Mouse (Mus musculus) gonadal fat pad, adult 2 months (tissue): ENCODE measurements around the gene Clcnka. TPM values are rescaled to one million over a fixed set of nuclear protein-coding genes. Genes with fewer than 3 reads are reported as not detected.

Source experiments
- DNase-seq: peaks from one replicate; pipeline ENCODE4 v3.0.0-alpha.2; 2012; ENCODE audit warnings: low read depth
- polyA plus RNA-seq: library from polyadenylated mRNA; depleted of rRNA; stranded (reverse); fragments of >200 nt; gene quantifications from 2 replicates; pipeline ENCODE4 v1.2.3, GENCODE M21; 2012

Clcnka gene
- polyA plus RNA-seq, 1 experiment, result 0.31 TPM

DNA sequence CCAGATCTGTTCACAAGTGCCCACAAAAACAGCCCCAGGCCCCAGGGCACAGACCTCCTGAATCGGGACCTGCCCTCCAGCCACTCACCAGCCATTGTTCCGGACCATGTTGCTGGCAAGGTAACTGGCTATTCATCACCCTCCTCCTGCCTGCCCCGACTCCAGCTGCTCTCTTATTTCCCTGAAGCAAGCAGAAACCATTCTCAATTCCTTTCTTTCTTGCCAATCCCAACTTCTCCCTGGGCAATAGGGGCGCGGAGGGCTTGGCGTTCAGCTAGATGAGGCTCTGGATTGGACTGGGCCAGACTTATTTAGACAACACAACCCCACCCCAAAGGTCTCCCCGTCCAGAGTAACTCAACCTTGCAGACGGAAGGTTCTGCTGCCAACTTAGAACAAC, 18.9 kb downstream of the Clcnka start:
- DNase-seq, result no peak

DNA sequence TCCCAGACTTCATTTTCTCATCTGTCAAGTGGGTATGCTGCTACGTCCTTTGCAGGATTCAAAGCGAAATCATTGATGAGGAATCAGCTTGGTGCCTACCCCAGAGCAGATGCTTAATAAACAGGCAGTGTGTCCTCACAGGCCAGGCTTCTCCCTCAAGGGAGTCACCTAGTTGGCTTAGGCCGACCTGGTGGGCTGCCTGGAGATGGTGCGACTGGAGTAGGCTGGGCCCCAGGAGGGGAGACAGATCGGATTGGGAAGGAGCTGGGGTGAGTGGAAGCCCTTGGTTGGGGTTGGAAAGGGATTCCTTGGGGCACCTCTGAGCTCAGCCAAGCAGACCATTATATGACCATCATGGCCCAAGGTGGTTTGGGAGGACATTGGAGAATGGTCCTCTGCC, 26.1 kb downstream of the Clcnka start:
- DNase-seq, result no peak

- DNase-seq, result no peak
Observed at GRCm38 (mm10) chr4:141367997-141368791, 30.3 kb downstream of the Clcnka start, which contains the start of gene Fam131c. Gene Fam131c (plus strand): TSS chr4:141368220.

GRCm38 (mm10) chr4:141365876-141366275, 32.6 kb downstream of the Clcnka start:
- no peak for DNase-seq

DNA sequence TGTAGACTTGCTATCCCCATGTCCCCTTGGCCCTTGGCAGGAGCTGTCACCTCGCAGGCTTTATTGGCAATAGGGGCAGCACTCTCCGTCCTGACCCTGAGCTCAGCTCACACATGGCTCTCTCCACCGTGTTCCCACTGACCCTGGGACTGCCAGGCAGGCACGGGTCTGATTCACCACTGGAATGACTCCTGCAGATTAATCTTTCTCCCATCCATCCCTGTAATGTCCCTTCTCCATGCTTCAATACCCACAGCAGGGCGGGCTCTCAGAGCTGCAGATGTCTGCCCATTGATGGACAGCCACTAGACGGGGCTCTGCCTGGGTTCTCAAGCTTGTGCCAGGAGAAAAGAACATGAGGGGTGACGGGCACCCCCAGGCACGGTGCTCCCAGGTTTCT, 33.4 kb downstream of the Clcnka start:
- no peak for DNase-seq

- DNase-seq, result no peak
Observed at GRCm38 (mm10) chr4:141362937-141363548, 35.5 kb downstream of the Clcnka start.

- no peak for DNase-seq
Observed at GRCm38 (mm10) chr4:141360846-141361245, 37.7 kb downstream of the Clcnka start.

GRCm38 (mm10) chr4:141359222-141359621, 39.3 kb downstream of the Clcnka start:
- no peak for DNase-seq

GRCm38 (mm10) chr4:141357811-141358210, 40.7 kb downstream of the Clcnka start:
- DNase-seq, result no peak

GRCm38 (mm10) chr4:141353868-141354267, 44.7 kb downstream of the Clcnka start:
- DNase-seq, result no peak

- DNase-seq, result no peak
Observed at GRCm38 (mm10) chr4:141352986-141353385, 45.5 kb downstream of the Clcnka start.

DNA sequence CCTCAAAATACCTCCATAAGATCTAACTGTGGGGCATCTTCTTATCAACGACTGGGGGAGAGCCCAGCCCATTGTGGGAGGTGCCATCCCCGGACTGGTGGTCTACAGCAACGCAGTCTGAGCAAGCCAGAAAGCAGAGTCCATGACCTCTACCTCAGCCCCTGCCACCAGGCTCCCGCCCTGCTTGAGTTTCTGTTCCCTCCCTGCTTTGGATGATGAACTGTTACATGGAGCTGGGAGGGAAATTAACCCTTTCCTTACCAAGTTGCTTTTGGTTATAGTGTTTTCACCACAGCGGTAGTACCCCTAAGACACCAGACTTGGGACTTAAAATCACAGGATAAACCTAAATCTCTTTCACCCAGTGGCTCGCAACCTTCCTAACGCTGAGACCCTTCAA, 46.6 kb downstream of the Clcnka start:
- no peak for DNase-seq

- DNase-seq, result no peak
Observed at GRCm38 (mm10) chr4:141350015-141350414, 48.5 kb downstream of the Clcnka start.

DNA sequence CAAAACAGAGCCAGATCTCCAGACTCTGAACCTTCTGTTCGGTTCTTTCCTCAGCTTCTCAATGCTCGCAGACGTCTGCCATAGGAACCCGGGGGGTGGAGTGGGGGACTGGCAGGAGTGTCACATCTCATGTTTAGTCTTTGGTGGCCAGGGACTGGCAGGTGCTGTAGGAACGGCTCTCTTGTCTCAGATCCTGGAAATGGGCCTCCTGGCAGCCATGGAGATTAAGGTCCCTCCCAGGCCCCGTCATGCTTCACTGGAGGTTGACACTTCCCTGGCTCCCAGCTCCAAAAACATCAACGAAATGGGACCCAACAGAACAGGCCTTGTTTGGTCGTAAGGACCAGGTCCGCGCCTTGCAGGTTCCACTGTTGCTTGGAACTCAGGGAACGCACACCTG, 49.9 kb downstream of the Clcnka start:
- DNase-seq, result no peak

DNA sequence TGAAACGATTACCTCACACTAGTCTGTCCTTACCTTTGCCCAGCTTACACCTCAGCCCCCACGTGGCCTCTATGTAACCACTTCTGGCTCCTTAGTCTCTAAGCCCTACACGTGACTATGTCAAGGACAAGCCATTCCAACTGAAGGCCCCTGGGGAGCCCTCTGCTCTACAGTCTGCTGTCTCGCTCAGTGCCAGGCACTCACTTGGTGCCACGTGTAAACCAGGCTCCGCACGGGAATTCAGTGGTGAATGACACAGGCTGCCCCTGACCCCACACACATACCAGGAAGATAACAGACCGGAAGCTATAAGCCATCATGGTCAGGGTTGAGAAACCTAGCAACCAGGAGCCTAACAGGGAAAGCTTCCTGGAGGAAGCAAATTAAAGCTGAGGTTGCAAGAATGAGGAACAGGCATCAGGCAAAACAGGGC, 51.1 kb downstream of the Clcnka start:
- no peak for DNase-seq

DNA sequence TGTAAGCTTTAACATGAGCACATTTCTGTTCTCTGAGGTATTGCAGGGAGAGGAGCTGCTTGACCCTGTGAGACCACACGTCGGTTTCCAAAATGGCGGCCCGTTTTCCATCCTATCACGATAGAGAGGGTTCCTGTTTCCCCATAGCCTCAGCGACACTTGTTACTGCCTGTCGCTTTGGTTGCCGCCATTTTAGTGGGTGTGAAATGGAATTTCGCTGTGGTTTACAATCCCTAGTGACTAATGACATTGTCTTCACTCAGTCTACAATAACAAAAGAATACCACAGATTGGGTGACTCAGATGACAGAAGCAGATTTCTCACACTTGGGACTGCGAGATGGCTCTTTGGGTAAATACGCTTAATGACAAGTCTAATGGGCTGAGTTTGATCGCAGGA, 53.3 kb downstream of the Clcnka start:
- DNase-seq, result no peak

- no peak for DNase-seq
Observed at GRCm38 (mm10) chr4:141343515-141343914, 55.0 kb downstream of the Clcnka start.

DNA sequence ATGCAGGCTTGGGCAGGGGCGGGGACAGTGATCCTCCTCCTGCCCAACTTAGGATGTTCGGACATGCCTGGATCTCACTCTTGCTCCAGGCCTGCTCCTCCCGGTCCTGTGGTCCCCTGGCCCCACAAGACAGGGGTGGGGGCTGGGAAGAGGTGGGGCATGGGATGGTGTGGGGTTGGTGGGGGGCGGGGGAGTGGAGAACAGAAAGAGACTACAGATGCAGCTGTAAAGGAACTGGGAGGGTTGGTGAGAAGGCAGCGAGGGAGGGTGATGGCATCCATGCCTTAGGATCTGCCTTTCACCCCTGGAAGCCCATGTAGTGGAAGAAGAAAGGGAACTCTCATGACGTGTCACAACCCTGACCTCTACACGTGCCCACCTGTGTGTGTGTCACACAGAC, 57.0 kb downstream of the Clcnka start:
- no peak for DNase-seq

GRCm38 (mm10) chr4:141338853-141339252, 59.7 kb downstream of the Clcnka start:
- DNase-seq, result no peak

GRCm38 (mm10) chr4:141337986-141338385, 60.5 kb downstream of the Clcnka start:
- DNase-seq, result no peak

- DNase-seq, result no peak
Observed at GRCm38 (mm10) chr4:141336196-141336595, 62.3 kb downstream of the Clcnka start.

- DNase-seq, result no peak
Observed at GRCm38 (mm10) chr4:141335263-141335796, 63.2 kb downstream of the Clcnka start.

DNA sequence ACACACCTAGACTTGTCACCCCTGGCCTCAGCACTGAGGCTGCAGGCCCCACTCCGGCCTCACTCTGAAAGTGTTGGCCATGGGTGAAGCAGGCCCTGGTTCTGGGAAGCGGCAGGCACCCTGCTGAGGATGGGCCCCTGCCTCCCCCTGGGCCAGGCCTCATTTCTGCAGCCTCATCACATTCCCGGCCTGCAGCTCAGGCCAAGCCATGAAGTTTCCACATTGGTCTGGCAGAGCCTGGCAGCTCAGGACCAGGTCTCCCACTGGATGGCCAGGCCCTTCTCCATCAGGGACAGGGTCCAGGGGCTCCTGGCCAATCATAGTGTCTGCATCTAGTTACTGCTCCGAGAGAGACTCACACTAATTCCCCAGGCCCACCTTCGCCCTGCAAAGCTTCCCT, 63.8 kb downstream of the Clcnka start:
- no peak for DNase-seq
